Mouse (Mus musculus): Measurements from ENCODE around the gene Ywhaq.

Gene Ywhaq

DNA sequence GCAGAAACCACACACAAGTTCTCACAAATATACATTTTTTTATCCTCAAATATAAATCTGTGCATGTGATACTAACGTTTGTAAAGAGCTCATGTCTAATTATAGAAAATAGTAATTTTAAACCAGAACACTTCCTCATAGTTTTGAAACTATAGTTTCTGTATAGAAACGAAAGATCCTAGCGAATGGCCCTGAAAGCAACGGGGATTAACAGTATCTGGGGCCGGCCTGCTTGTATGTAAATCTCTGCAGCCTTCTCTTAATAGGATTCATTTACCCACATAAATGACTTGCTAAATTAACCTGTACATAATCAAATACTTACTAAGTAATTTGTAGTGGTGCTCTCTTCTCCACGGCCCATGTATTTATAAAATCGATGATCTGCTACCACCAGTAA is 70.5 kb downstream of the Ywhaq start:
- ATAC-seq (ENCODE audit: insufficient number of reproducible peaks, low FRiP score, low TSS enrichment) = no peak

DNA sequence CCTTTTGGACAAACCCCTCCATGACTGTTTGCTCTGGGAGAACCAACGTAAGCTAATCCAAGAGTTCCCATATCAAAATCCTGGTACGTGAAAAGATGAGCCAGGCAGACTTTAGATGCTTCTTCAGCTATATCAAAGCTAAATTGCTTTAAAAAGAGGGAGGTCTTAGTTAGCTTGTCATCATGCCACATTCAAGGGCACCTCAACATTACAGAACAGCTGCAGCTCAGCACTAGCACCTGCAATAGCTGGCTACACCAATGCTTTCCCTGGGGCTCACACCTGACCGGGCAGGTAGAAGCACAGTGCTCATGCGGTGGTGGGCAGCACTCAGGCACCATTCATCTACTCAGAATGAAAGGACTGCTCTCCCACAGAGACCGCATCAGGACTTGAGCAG is 76.8 kb downstream of the Ywhaq start:
- ATAC-seq (ENCODE audit: insufficient number of reproducible peaks, low FRiP score, low TSS enrichment) = no peak
